Mouse (Mus musculus) stomach, postnatal 0 days (tissue): ENCODE measurements around the gene Socs4.

Experiments used
- CTCF ChIP-seq: IDR thresholded peaks from 2 replicates; pipeline ENCODE4 v1.5.1; 2016; ENCODE audit warnings: antibody characterized with exemption, low read depth, mild to moderate bottlenecking, moderate library complexity
- EP300 ChIP-seq: optimal IDR thresholded peaks from 2 replicates; pipeline ENCODE3; 2016; ENCODE audit warnings: antibody characterized with exemption

DNA sequence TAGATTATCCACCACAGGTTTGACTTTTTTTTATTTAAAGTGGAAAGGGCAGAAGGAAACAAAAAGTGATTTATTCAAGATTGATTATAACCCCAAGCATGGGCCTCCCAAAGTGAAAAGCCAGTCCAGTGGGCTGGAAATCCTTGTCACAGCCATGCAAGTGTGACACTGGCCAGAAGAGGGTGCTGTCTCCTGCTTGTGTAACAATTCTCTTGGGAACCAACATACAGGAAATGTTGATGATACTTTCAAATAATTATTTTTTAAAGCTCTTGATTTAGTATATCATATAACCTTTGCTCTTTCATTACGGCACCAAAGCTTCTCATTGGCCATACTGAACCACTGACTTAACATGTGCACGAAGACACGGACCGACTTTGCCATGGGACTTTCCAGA, 58.1 kb downstream of the Socs4 start:
- TF ChIP-seq CTCF (peak; percentile 94), EP300 (no peak)
